Mouse (Mus musculus) testis, adult 2 months (tissue): ENCODE results near the gene Oosp2.

Experiments used
- CTCF ChIP-seq: fragments of 200-500 bp; IDR thresholded peaks from 2 replicates; pipeline ENCODE4 v1.5.1; 2012; ENCODE audit warnings: low read depth, mild to moderate bottlenecking, inconsistent platforms, low read length, moderate library complexity; ENCODE audit not compliant: control insufficient read depth, insufficient read depth, insufficient replicate concordance
- POLR2A ChIP-seq: fragments of 200-500 bp; IDR thresholded peaks from 2 replicates; pipeline ENCODE4 v1.6.1; 2012; ENCODE audit warnings: low read depth, mild to moderate bottlenecking, inconsistent platforms, low read length, moderate library complexity; ENCODE audit not compliant: control insufficient read depth

DNA sequence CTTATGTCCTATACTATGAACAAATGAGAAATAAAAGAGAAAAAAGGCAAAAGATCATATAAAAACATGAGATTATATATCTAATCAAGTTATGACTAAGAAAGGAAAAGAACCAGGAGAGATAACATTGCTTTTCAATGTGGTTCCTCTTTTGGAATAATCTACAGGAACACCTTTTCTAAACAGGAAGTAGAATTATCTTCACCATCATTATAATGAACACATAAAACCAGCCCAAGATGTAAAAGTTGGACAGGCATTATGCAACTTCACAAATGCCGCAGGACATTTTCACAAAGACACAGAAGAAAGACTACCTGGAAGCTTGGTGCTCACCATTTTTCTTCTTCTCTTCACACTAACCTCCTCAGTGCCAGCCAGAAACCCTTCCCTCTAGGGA is 47.3 kb downstream of the Oosp2 start:
- no peak for TF ChIP-seq CTCF
- no peak for TF ChIP-seq POLR2A
